Mouse (Mus musculus) lung, adult 2 months (tissue): ENCODE results near the gene Lpcat2. TPM values are rescaled to one million over a fixed set of nuclear protein-coding genes. Genes with fewer than 3 reads are reported as not detected.

ENCODE experiments used
- DNase-seq: peaks from one replicate; pipeline ENCODE4 v3.0.0; 2022
- H3K4me1 ChIP-seq: fragments of 200-500 bp; 2 replicates; pipeline ENCODE4 v1.6.1; 2011; ENCODE audit warnings: low read length; ENCODE audit not compliant: control insufficient read depth, insufficient read depth
- H3K4me3 ChIP-seq: fragments of 200-500 bp; replicated peaks from 2 replicates; pipeline ENCODE3; 2011; ENCODE audit warnings: low read depth, mild to moderate bottlenecking, control low read depth, low read length; ENCODE audit errors: extremely low read depth
- CTCF ChIP-seq: fragments of 200-500 bp; IDR thresholded peaks from 2 replicates; pipeline ENCODE4 v1.5.1; 2011; ENCODE audit warnings: mild to moderate bottlenecking, low read length, control low read depth; ENCODE audit not compliant: insufficient read depth
- POLR2A ChIP-seq: fragments of 200-500 bp; IDR thresholded peaks from 2 replicates; pipeline ENCODE4 v1.6.1; 2011; ENCODE audit warnings: low read depth, mild to moderate bottlenecking, control low read depth, low read length, borderline replicate concordance; ENCODE audit errors: extremely low read depth
- WGBS: fragments of 180-500 bp; shearing (Covaris S2); methylation state at CpG from one replicate; pipeline ENCODE4 v1.1.7; 2018; 5-methylcytosine and 5-hydroxymethylcytosine counted together
- polyA plus RNA-seq: library from polyadenylated mRNA; depleted of rRNA; stranded (reverse); fragments of >200 nt; gene quantifications from 2 replicates; pipeline ENCODE4 v1.2.3, GENCODE M21; 2012; rRNA removed

The Lpcat2 gene
- polyA plus RNA-seq, 1 experiment = 5.0 TPM

DNA sequence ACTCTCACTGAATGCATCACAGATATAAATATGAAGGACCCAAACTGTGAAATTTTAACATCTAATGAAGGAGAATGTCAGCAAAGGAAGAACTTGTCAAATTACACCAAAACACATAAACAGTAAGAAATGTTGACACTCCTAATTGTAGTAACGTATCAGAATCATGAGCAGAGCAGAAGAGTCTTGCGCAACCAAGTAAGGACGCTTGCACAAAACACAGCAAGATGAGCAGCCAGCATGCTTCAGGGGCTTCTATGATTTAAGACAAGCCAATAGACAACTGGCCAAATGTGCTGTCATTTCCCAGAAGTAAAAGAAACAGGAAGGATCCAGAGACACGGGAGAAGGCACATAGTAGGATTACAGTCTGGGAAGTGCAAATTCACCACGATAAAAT lies 98.9 kb downstream of the Lpcat2 start:
- 59% methylated on average over 5 of the region's 5 CpGs for WGBS
- DNase-seq = no peak
- Histone ChIP-seq H3K4me1 (no peaks in the 10 kb centered on the region), H3K4me3 (no peak overlapping the region)
- TF ChIP-seq POLR2A = no peak
- no peak for TF ChIP-seq CTCF

- no peak within 1 kb of the TSS for H3K4me3 ChIP-seq
These were observed 104.6 kb downstream of the Lpcat2 start, which contains the start of gene Slc6a2 for GRCm38 (mm10) chr8:92959779-92960178. Slc6a2 (plus strand) TSS chr8:92960079.

GRCm38 (mm10) chr8:92960451-92960911 lies 105.3 kb downstream of the Lpcat2 start:
- H3K4me1 ChIP-seq = no peaks in the 10 kb centered on the region
- no peak for TF ChIP-seq CTCF
- WGBS = 2% methylated on average over 42 of the region's 42 CpGs
- no peak overlapping the region for H3K4me3 ChIP-seq
- no peak for DNase-seq

More at GRCm38 (mm10) chr8:92959779-92960178, 104.6 kb downstream of the Lpcat2 start, which contains the start of gene Slc6a2:
- 46% methylated on average over 10 of the region's 10 CpGs for WGBS
- TF ChIP-seq CTCF = no peak
- no peak for DNase-seq
- no peaks in the 10 kb centered on the region for H3K4me1 ChIP-seq

GRCm38 (mm10) chr8:92961088-92961487 lies 105.9 kb downstream of the Lpcat2 start:
- peak overlapping the region; percentile 27 for H3K4me3 ChIP-seq
- 4% methylated on average over 25 of the region's 25 CpGs for WGBS
- DNase-seq = no peak
- TF ChIP-seq POLR2A (no peak), CTCF (no peak)
- no peaks in the 10 kb centered on the region for H3K4me1 ChIP-seq

DNA sequence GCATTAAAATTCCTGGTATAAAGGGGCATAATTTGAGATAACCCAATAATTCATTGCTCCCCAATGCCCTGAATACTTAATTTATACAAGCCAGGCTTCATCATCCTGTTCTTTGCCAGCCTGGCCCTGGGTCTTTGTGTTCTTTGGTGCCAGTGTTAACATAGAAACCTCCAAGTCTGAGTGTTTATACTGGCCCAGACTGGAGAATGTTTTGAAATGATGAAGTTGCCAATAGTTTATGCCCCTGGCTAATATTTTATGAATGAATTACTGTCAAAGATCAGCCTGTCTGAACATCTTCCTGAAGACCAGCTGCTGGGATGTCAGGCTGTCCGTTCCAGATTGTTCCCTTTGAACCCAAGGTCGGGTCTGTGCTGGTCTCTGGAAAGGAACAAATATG lies 109.4 kb downstream of the Lpcat2 start:
- DNase-seq = no peak
- TF ChIP-seq CTCF (no peak), POLR2A (no peak)
- Histone ChIP-seq H3K4me1 (no peaks in the 10 kb centered on the region), H3K4me3 (no peak overlapping the region)
- WGBS = 54% methylated on average over 2 of the region's 2 CpGs

Other genes starting within 250 kb of the Lpcat2 start
- not detected in 2 replicates for gene Irx6, start 181.1 kb upstream of the Lpcat2 start, polyA plus RNA-seq
- gene Mmp2, start 28.0 kb upstream of the Lpcat2 start, polyA plus RNA-seq = 114 and 115 TPM in 2 replicates
- gene Capns2, start 46.1 kb downstream of the Lpcat2 start, polyA plus RNA-seq = 9.6 TPM in 1 of 2 replicates, not detected in the other
- gene Slc6a2, start 104.7 kb downstream of the Lpcat2 start, polyA plus RNA-seq = 10.9 and 13.6 TPM in 2 replicates
- gene Ces1a, start 192.9 kb downstream of the Lpcat2 start, polyA plus RNA-seq = 0.07 TPM in 1 of 2 replicates, not detected in the other
- gene Ces1b, start 224.7 kb downstream of the Lpcat2 start, polyA plus RNA-seq = 0.20 and 3.4 TPM in 2 replicates